Mouse (Mus musculus): Measurements from ENCODE around the gene Odf2. TPM values are rescaled to one million over a fixed set of nuclear protein-coding genes. Genes with fewer than 3 reads are reported as not detected.

The Odf2 gene
- polyA plus RNA-seq (2015; fragmentation: Nextera tagmentation; extraction: Ambion mirVana), result 47.0 and 47.2 TPM in 2 replicates

DNA sequence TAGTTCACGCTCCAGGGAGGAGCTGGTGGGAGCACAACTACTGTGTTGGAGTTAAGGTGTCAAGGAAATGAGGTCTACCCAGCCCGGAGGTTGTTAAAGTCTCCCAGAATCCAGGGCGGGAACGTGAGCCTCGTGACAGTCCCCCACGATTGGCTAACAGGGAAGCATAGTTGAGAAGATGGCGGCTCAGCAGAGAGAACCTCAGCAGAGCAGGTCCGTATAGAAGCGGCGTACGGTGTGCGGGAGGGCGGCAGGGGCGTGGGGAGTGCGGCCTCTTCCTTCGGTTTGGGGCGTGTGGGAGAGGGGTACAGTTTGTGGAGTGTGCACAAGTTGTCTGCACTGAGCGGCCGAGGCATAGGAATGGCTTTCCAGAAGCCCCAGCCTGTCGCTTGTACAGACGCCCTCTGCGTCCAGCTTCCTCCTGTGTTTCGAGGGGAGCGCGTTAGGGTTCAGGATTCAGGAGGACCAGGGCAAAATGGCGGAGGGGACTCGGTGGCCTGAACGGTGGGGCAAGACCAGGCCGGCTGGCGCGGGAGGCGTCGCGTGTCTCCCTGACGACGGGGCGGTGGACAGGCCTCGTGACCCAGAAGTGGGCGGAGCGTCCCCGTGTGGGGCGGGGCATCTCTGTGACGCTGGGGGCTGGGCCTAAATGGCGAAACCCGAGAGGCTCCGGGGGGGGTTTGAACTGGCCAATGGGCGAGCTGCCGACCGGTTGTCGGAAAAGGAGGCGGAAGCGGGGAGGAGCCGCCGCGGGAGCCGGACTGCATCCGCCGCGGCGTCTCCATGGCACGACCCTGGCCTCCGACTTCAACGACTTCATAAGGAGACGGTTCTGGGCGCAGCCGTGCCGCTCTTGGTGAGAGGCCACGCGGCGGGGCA lies at the start of gene Odf2:
Gene Odf2 (plus strand): TSS at position 156 of the 879 bp plus-strand sequence.
- Histone ChIP-seq H3K4me3 (peak within 1 kb of the TSS; percentile 87), H3K27me3 (replicated peaks) (peaks cover 4% of the 10 kb centered on the region; the same call in 1 of the 2 replicates), H3K36me3 (peaks cover 26% of the 10 kb centered on the region), H3K27ac (replicated peaks) (peak within 1 kb of the TSS; percentile 86), H3K9me3 (no peaks in the 10 kb centered on the region), H3K4me2 (peak within 1 kb of the TSS; percentile 94), H3K9ac (peak within 1 kb of the TSS; percentile 92), H3K4me1 (peaks cover 16% of the 10 kb centered on the region)
- peak; percentile 91 for ATAC-seq (ENCODE audit: extremely low read depth, insufficient number of reproducible peaks, low FRiP score, low TSS enrichment)
- 1% methylated on average over 70 of the region's 70 CpGs for WGBS

DNA sequence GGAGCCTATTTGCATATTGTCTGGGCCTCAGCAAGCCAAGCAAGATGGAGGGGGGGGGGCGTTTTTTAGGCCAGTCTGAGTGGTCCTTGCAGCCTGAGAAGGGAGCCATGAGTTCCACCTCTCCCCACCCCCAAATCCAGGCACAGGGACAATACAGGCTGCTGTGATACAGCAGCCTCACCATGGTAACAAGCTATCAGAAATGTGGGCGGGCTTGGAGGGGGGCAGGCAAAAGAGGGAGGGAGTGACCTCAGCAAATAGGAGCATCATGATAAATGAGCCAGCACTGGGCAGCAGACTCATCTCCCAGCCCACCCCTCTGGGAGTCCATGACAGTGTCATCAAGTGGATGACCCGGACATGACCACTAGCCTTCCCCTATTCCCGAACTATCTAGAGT lies 49.6 kb upstream of the Odf2 start:
- 39% methylated on average over 4 of the region's 4 CpGs for WGBS
- Histone ChIP-seq H3K9me3 (no peaks in the 10 kb centered on the region), H3K4me2 (no peak overlapping the region), H3K4me3 (no peak overlapping the region), H3K27ac (replicated peaks) (no peak overlapping the region), H3K9ac (no peak overlapping the region), H3K4me1 (peaks cover 5% of the 10 kb centered on the region; the same call in 1 of the 2 replicates), H3K36me3 (peaks cover 92% of the 10 kb centered on the region), H3K27me3 (replicated peaks) (peaks cover 23% of the 10 kb centered on the region)
- no peak for ATAC-seq (ENCODE audit: extremely low read depth, insufficient number of reproducible peaks, low FRiP score, low TSS enrichment)

DNA sequence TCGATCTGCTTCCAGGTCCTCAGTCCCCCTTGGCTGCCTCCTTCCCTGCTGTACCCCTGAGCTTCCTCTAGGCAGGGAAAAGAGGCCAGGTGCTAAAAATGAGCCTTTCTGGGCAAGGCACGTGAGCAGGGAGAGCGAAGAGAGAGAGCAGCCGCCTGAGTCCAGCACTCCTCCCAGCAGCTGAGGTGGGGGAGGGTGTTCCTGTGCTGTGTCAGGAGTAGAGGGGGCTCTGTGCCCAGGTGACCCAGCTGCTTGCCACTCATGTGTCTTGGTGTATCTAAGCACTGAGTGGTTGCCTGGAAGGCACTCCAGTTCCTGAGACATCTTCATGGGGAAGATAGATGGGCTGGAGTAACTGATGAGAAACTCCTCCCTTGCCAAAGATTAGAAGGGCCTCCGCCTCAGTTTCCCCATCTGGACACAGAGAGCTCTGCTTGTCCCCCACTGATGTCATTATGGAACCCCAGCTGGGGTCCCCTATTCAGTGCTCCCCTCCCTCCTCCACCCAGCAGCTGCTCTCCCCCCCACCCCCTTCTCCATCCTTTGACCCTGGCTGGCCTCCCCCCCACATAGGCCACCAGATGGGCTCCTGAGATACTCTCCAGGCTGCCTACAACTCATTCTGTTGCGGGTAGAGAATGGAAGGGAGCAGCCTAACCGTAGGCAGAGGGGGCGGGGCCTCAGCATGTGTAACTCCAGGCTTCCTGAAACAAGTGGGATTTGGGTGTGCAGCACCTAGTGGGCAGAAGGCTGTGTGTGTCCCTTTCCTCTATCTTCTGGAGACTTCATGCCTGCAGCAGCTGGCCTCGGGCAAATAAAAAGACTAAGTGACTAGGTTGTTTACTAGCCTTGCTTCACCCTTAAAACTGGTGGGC lies 45.6 kb upstream of the Odf2 start:
- Histone ChIP-seq H3K27ac (replicated peaks) (no peak overlapping the region), H3K4me2 (no peak overlapping the region), H3K27me3 (replicated peaks) (peaks cover 63% of the 10 kb centered on the region), H3K9me3 (no peaks in the 10 kb centered on the region), H3K36me3 (peaks cover 58% of the 10 kb centered on the region), H3K4me3 (no peak overlapping the region), H3K4me1 (peaks cover 15% of the 10 kb centered on the region), H3K9ac (no peak overlapping the region)
- 67% methylated on average over 9 of the region's 9 CpGs for WGBS
- ATAC-seq (ENCODE audit: extremely low read depth, insufficient number of reproducible peaks, low FRiP score, low TSS enrichment), result no peak

DNA sequence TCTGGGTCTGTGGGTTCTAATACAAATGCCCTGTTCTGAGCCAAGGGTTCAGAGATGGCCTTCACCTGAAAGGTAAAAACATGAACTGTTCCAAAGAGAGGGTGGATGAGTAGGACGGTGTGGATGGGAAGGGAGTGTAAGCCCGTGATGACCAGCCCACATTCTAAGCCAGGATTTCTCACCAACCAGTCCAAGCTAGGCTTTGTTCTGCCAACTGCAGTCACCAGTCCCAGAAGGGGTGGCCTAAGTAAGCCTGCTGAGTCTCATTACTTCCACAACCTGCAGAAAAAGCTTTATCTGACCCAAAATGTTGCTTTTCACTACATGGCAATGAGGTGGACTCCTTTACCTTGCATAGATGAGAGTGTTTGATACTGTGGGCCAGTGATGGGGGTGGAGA lies 44.9 kb upstream of the Odf2 start:
- H3K4me3 ChIP-seq, result no peak overlapping the region
- ATAC-seq (ENCODE audit: extremely low read depth, insufficient number of reproducible peaks, low FRiP score, low TSS enrichment), result no peak
- 80% methylated on average over 2 of the region's 2 CpGs for WGBS
- peaks cover 52% of the 10 kb centered on the region for H3K36me3 ChIP-seq
- H3K27me3 ChIP-seq (replicated peaks), result peaks cover 69% of the 10 kb centered on the region
- peaks cover 15% of the 10 kb centered on the region for H3K4me1 ChIP-seq
- H3K9me3 ChIP-seq, result no peaks in the 10 kb centered on the region
- H3K27ac ChIP-seq (replicated peaks), result no peak overlapping the region
- no peak overlapping the region for H3K9ac ChIP-seq
- no peak overlapping the region for H3K4me2 ChIP-seq

DNA sequence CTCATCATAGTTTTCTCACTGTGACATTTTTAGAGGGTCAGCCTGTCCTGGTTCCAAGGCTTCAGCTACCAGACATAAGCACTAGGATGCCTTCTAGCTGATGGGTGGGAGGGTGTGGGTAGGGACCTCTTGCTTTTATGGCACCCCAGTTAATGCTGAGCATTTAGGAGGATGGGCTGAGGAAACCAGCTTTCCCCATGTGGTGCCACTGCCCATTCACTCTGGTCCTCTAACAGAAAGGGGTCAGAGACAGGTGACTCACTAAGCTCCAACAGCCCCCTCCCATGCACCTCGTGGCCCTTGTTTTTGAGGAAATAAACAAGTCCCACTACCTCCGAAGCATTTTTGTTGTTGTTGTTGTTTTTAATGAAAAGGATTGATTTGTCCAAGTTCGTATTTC lies 44.4 kb upstream of the Odf2 start:
- no peaks in the 10 kb centered on the region for H3K9me3 ChIP-seq
- H3K27ac ChIP-seq (replicated peaks), result no peak overlapping the region
- no peak overlapping the region for H3K4me3 ChIP-seq
- H3K27me3 ChIP-seq (replicated peaks), result peaks cover 72% of the 10 kb centered on the region
- no peak overlapping the region for H3K4me2 ChIP-seq
- no peak for ATAC-seq (ENCODE audit: extremely low read depth, insufficient number of reproducible peaks, low FRiP score, low TSS enrichment)
- peaks cover 49% of the 10 kb centered on the region for H3K36me3 ChIP-seq
- 30% methylated on average over 3 of the region's 3 CpGs for WGBS
- peaks cover 15% of the 10 kb centered on the region for H3K4me1 ChIP-seq
- no peak overlapping the region for H3K9ac ChIP-seq

DNA sequence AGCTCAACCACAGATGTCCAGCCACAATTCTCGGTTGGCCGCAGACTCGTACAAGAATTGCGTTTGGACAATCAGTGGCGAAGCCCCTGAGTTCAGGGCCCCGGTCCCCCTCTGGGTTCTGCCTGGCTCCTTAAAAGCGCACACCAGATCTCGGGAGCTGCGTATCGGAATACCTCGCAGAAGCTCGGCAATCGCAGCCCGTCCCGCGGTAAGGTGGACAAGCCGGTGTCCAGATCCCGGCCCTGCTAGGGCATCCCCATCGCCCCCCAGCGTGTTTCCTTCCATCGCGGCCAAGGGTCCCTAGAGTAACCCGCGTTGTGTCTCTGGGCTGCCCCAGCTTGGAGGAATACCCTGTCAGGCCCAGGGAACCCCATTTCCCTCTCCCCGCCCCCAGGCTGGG lies 43.4 kb upstream of the Odf2 start:
- H3K4me1 ChIP-seq, result peaks cover 11% of the 10 kb centered on the region
- H3K9me3 ChIP-seq, result no peaks in the 10 kb centered on the region
- peak overlapping the region; percentile 67 for H3K9ac ChIP-seq
- H3K36me3 ChIP-seq, result peaks cover 40% of the 10 kb centered on the region
- WGBS, result 14% methylated on average over 25 of the region's 25 CpGs
- H3K27ac ChIP-seq (replicated peaks), result no peak overlapping the region
- peaks cover 74% of the 10 kb centered on the region for H3K27me3 ChIP-seq (replicated peaks)
- peak overlapping the region; percentile 42 for H3K4me3 ChIP-seq
- peak overlapping the region; percentile 63 for H3K4me2 ChIP-seq
- ATAC-seq (ENCODE audit: extremely low read depth, insufficient number of reproducible peaks, low FRiP score, low TSS enrichment), result no peak

DNA sequence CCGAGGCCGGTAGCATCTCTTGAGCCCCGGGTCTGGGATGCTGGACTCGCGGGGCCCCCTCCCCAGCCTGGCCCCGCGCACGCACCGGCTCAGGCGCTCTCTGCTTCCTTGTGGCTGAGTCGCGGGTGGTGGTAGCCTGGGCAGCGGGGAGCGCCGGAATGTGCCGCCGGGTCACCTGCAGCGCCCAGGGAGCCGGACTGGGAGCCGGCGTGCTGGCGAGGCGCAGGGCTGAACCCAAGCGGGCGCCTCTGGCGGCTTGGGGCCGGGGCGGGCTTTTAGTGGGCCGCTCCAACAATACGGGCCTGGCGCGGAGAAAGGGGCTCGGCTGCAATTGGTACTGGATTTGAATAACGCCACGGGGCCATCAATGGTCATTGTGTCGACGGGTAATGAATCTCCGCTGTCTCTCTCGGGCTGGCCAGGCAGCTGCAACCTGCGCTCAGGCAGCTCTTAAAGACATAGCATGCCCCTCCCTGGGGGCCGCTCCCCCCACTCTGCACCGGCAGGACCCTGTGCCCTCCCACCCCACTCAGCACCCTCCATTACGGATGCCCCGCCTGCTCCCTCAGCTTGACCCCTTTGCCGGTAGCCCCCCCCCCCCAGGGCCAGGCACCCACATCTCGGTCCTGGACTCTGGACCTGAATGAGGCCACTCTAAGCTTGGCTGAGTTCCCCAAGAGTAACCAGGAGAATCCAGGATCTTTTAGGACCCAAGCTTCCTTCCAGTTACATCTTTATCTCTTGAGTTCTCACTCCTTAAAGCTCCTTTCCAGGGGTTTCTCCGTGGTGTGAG lies 42.8 kb upstream of the Odf2 start:
- Histone ChIP-seq H3K4me3 (peak overlapping the region; percentile 42), H3K9me3 (no peaks in the 10 kb centered on the region), H3K4me2 (peak overlapping the region; percentile 63), H3K9ac (peak overlapping the region; percentile 67), H3K27me3 (replicated peaks) (peaks cover 74% of the 10 kb centered on the region), H3K27ac (replicated peaks) (no peak overlapping the region), H3K36me3 (peaks cover 34% of the 10 kb centered on the region), H3K4me1 (peaks cover 10% of the 10 kb centered on the region)
- no peak for ATAC-seq (ENCODE audit: extremely low read depth, insufficient number of reproducible peaks, low FRiP score, low TSS enrichment)
- WGBS, result 9% methylated on average over 47 of the region's 47 CpGs

DNA sequence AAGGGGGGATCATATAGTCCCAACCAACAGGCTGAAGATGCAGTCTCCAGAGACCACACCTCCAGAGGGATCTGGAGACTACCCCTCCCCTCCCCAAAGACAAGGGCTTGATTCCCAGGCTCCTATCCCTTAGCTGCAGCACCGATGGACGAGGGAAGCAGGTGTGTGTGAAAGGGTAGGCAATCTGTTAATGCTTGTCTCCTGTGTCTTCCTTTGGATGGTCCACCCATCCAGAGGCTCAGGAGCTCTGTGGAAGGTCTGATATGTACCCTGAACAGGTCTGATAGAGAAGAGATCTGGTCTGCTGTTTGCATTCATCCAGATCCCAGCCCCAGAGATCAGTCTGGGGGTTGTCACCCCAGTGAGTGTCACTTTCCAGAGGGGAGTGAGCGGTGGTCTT lies 42.1 kb upstream of the Odf2 start:
- H3K27me3 ChIP-seq (replicated peaks), result peaks cover 74% of the 10 kb centered on the region
- no peak overlapping the region for H3K4me2 ChIP-seq
- H3K36me3 ChIP-seq, result peaks cover 27% of the 10 kb centered on the region
- ATAC-seq (ENCODE audit: extremely low read depth, insufficient number of reproducible peaks, low FRiP score, low TSS enrichment), result no peak
- no peak overlapping the region for H3K4me3 ChIP-seq
- WGBS, result 58% methylated on average over 3 of the region's 3 CpGs
- H3K9ac ChIP-seq, result no peak overlapping the region
- H3K27ac ChIP-seq (replicated peaks), result no peak overlapping the region
- H3K4me1 ChIP-seq, result peaks cover 10% of the 10 kb centered on the region
- no peaks in the 10 kb centered on the region for H3K9me3 ChIP-seq

DNA sequence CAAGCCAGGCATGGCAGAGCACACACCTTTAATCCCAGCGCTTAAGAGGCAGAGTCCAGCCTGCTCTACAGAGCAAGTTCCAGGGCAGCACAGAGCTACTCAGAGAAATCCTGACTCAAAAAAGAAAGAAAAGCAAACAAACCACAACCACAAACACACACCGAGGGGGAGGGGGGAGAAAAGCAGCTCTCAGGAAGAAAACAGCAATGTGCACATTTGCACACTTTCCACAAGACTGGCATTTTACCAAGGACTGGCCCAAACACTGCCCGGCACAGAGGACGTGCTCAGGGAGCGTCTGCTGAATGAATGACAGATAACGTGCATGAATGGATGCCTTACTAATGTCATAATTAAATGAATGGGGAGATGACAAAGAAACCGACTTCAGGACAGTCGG lies 40.0 kb upstream of the Odf2 start:
- H3K4me2 ChIP-seq, result no peak overlapping the region
- no peak overlapping the region for H3K9ac ChIP-seq
- 62% methylated on average over 8 of the region's 8 CpGs for WGBS
- no peak overlapping the region for H3K4me3 ChIP-seq
- no peak for ATAC-seq (ENCODE audit: extremely low read depth, insufficient number of reproducible peaks, low FRiP score, low TSS enrichment)
- no peaks in the 10 kb centered on the region for H3K9me3 ChIP-seq
- peaks cover 6% of the 10 kb centered on the region for H3K36me3 ChIP-seq
- H3K4me1 ChIP-seq, result peaks cover 10% of the 10 kb centered on the region
- H3K27ac ChIP-seq (replicated peaks), result no peak overlapping the region
- H3K27me3 ChIP-seq (replicated peaks), result peaks cover 56% of the 10 kb centered on the region

DNA sequence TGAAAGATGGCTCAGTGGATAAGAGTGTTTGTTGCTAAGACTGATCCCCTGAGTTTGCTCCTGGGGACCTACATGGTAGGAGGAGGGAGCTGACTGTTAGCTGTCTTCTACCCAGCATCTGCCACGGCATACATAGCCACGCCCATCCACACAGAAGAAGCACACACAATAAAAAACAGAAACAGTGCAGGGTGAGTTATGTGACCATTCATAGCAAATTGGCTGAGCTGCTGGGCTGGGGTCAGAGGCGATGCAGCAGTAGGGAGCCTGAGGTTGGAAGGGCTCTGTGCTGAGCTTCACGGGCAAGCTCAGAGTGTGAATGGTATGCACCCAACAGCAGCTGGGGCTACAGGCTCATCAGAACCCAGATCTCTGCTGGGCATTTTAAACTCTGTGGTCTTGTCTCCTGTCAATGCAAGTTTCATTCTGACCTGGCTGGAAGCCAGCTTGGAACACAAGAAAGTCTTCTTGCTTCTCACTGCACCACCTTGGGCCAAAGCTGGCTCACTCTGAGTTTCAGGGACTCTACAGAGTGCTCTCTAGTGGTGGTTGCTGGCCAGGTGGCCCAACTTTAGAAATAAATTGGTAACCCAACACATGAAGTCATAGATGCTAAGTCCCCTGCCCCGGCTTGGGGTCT lies 39.1 kb upstream of the Odf2 start:
- no peak overlapping the region for H3K4me2 ChIP-seq
- H3K9me3 ChIP-seq, result no peaks in the 10 kb centered on the region
- no peaks in the 10 kb centered on the region for H3K36me3 ChIP-seq
- WGBS, result 51% methylated on average over 5 of the region's 5 CpGs
- peaks cover 48% of the 10 kb centered on the region for H3K27me3 ChIP-seq (replicated peaks)
- no peak overlapping the region for H3K4me3 ChIP-seq
- peaks cover 10% of the 10 kb centered on the region for H3K4me1 ChIP-seq
- no peak for ATAC-seq (ENCODE audit: extremely low read depth, insufficient number of reproducible peaks, low FRiP score, low TSS enrichment)
- no peak overlapping the region for H3K27ac ChIP-seq (replicated peaks)
- no peak overlapping the region for H3K9ac ChIP-seq
